Mouse (Mus musculus) mouse embryonic stem cell (cell line): Measurements from ENCODE around the gene Sart3.

Source experiments
- in situ Hi-C, 2 experiments: fragments of 300-500 bp; cut with MboI; formaldehyde crosslinking; loops; 1 replicate in 1 of 2; 3 replicates in 1 of 2; pipeline ENCODE4 v1.14.3; 2019 to 2020; ENCODE audit warnings: low sequenced_read_pairs in 2 of 2, low pct_unique_long_range_greater_than_20kb in 1 of 2, mixed read lengths in 1 of 2; ENCODE audit not compliant: unreplicated experiment in 1 of 2

Gene Sart3

DNA sequence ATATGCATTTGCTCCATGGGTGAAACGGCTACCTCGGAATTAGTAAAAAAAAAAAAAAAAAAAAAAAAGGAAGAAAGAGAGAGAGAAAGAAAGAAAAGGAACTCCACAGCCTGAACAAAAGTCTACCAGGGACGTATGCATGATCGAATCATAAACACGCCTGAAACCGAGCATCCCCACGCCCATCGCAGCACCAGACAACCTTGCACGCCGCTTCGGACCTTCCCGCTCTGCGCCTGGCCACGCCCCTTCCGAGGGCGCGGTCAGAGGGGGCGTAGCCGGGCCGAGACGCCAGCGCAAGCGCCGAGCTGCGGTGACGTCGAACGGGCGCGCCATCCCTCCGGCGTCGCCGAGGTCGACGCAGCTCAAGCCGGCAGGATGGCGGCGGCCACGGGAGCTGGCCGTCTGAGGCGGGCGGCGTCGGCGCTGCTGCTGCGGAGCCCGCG, at the start of gene Sart3, which contains the start of gene Iscu:
TSS of gene Sart3 (minus strand) at position 61 of the 446 bp plus-strand sequence.
TSS of gene Iscu (plus strand) at position 299 of the 446 bp plus-strand sequence.
- in situ Hi-C loops: no loop called here

DNA sequence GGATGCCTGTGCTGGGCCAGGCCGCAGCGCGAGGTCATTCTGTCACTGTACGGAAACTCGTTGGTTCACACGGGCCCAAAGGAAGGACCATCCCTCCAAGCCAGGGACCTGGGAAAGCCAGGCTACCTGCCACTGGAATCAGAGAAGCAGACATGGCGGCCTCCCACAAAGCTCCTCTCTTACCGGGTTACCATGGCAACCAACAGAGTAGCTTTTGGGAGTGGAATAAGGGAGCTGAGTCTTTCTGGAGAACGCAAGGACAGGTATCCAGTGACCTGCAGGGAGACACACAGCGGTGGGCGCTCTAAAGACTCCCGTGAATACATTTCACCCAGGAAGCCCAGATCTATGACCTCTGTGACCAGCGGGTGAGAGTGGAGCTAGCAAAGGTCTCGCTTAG, 46.3 kb upstream of the Sart3 start:
- in situ Hi-C loops: loop anchor here in 1 of 2 experiments (10.0 kb wide), 1 partner anchor 84 kb away; the partner anchor contains the start of gene Ficd

DNA sequence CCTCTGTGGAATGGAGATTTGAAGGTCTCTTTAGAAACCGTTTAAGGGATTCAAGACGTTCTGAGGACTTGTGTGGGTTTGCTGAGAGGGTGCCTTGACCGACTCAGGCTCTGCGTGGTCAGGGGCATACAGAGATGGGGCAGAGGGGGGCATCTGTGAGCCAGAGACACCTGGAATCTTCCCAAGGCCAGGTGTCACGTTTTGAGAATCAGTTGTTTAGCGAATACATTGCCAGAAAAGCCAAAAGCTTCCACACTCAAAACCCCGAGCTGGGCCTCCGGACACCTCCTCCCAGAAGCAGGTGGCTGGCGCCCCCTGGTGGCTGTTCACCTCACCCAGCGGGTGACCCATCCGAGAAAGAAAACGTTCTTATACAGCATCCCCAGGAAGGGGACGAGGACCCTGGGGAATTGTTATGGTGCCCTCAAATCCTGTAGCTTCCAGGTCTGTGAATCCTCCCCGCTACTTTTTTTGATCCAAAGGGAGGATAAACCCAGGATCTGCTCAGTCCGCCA, 43.4 kb upstream of the Sart3 start:
- in situ Hi-C loops: loop anchor here in 1 of 2 experiments (10.0 kb wide), 1 partner anchor 81 kb away; the partner anchor contains the start of gene Ficd

DNA sequence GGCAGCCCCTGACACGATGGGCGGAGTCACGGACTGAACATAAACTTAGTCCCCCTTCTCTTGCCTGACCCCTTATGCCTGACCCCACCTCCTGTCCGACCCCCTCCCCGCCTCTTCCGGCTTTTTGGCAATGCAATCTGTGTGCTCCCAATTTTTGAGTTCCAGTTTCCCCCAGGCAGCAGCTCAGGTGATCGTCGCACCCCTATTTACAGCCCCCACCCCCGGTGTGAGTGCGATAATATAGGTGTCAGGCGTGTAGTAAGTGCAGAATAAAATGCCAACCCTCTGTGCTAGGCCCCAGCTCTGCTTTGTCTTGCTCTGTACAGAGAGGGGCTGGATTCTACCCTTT, 42.7 kb upstream of the Sart3 start:
- in situ Hi-C loops: loop anchor here in 1 of 2 experiments (10.0 kb wide), 1 partner anchor 80 kb away; the partner anchor contains the start of gene Ficd

DNA sequence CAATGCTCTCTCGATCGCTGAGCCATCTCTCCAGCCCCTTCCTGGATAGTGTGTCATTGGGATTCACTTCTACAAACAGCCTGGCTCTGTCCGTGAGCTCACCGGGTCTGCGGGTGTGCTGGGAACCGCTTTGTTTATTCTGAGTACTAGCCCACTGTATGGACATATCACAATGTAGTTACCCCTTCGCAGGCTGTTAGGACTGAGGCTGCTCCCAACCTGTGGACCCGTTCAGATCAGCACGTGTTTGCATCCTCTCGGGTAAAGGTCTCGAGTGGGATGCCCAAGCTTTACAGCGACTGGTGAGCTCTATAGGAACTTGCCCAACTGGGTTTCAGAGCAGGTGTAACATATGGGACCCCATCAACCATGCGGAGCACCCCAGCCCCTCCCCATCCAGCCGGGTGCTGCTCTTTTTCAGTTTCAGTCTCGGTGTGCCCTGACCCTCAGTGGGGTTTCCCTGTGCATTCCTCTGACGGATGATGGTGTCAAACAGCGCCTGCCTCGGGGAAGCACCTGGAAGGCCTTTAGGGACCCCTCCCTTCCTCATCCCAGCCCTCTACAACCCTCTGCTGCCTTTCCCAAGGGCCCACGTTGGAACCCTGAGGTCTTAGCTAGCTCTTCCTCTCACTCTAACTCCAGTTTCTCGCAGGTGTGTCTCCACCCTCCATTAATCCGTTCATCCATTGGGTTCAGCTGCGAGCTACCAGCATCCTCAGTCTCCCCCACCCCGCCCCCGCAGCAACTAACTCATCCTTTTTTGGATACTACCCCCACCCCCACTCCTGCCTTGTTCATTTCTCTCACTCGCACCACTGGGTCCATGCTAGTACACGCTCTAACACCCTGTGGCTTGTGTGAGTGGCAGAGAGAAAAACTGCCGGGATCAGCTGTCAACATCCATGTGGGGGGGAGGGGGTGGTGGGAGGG, 42.1 kb upstream of the Sart3 start:
- in situ Hi-C loops: loop anchor here (5.0 to 10.0 kb wide), 2 partner anchors 37 to 80 kb away; partner anchors contain the start of gene Ficd (in 1 of the 2)

DNA sequence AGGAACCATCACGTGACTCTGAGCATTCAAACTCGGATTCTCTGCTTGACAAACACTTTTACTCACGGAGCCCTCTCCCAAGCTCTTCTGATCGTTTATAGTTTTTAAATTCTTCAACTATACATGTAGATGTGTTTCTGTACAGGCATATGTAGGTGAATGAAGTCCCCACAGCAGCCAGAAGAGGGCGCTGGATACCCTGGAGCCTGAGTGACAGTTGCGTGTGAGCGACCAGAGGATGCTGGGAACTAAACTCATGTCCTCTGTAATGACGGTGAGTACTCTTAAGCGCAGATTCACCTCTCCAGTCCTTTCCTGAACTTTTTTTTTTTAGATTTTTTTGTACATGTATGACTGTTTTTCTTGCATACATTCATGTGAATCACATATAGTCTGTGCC, 41.3 kb upstream of the Sart3 start:
- in situ Hi-C loops: loop anchor here (5.0 to 10.0 kb wide), 2 partner anchors 36 to 79 kb away; partner anchors contain the start of gene Ficd (in 1 of the 2)

DNA sequence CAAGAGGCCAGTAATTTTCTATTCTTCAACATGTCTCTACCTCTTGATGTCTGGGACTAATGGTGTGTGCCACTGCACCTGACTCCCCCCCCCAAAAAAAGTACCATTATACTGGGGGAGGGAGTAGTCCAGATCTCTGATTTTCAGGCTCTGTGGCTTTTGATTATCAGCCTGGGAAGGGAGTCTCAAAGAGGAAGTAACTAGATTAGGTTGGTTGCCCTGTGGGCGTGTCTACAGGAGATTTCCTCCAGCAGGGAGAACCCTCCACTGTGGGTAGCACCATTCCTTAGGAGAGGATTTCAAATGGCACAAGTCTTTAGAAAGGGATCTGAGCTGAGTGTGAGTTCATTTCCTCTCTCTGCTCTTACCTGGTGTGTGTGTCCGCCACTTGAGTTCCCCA, 40.3 kb upstream of the Sart3 start:
- in situ Hi-C loops: loop anchor here (5.0 to 10.0 kb wide), 2 partner anchors 35 to 78 kb away; partner anchors contain the start of gene Ficd (in 1 of the 2)

DNA sequence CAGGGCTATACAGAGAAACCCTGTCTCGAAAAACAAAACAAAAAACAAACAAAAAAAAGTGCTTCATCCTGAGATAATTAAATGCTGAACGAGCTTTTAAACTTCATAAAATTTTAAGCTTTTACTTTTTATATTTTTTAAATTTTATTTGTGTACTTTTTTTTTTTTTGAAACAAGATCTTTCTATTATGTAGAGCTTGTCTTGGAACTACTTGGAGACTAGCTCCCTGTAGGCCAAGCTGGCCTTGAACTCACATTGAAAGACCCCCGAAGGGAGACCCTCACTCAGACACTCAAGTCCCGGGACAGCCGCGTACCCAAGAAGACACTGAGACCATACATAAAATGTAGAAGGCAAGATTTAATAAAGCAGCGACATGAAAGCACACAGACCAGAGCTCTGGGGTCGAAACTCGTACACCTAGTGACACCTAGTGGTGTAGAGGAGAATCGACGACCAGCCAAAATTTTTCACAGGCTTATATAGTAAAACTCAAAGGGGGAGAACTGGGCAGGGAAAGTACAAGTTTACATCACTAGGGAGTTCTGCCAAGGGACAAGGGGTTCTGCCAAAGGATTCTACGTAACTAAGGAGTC, 39.6 kb upstream of the Sart3 start:
- in situ Hi-C loops: loop anchor here (5.0 to 10.0 kb wide), 2 partner anchors 35 to 77 kb away; partner anchors contain the start of gene Ficd (in 1 of the 2)

DNA sequence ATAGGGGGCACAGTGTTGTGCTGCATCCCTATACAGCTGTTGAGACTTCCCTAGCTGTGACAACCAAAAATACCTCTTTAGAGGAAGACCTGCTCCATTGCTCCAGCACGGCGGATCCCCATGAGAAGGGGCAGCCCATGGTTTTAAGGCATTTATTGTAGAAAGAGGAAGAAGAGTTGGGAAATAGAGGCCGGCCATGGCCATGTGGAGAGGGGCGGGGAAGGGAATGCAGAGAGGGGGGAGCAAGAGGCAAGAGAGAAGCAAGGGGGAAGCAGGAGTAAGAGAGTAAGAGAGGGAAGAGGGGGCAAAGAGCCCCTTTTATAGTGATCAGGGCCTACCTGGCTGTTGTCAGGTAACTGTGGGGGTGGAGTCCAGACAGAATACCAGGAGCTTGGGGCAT, 37.8 kb upstream of the Sart3 start:
- in situ Hi-C loops: loop anchor here (5.0 to 10.0 kb wide), 2 partner anchors 33 to 75 kb away; partner anchors contain the start of gene Ficd (in 1 of the 2)

DNA sequence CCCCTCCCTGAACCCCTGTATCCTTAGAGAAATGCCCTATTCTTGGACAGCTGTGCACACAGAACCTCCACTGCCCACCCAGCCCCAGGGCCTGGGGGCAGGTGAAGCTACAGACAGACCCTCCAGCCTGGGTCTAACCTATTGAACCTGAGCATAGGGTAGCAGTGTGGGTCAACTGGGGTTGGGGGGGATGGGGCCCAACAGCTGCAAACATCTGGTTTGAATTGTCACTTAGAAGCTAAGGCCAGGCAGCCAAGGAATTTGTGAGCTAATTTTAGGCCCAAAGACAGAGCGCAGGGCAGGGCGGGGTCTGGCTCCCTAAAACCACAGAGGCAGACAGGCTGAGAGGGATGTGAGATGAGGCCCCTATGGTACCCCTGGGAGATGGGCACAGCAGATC, 35.9 kb upstream of the Sart3 start:
- in situ Hi-C loops: no loop called here

DNA sequence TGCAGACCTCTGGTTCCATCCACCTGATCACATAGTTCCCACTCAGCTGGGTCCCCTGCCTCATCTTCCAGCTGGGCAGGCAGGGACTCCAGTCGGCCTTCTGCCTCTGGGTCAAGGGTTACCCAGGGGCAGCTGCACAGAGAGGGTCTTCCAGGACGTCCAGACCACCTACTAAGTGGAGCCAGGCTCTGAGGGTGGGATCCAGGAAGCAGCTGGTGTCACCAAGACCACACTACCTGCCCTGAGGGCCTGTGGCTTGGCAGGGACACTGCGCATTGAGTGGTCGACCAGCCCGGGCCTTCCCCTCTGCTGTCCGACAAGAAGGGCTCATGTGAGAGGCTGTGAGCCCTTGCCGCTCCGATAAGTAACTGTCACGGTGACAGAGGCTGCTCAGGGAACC, 35.4 kb upstream of the Sart3 start:
- in situ Hi-C loops: no loop called here

DNA sequence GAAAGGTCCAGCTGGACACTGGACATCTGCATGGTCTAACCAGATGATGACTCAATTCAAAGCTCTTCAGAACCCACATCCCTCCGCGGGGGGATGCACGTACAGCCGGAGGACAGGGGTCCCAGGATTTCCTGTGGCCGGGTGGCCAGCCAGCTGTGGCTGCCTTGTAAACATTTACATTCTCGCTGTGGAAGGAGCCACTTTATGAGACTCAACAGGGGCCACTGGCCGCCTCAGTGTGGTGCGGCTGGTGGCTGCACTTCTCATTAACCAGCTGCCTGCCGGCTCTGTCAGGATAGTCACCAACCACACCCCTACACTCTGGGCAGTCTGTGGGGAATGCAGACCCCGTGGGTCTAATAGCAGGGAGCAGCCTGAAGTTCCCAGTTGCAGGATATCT, 34.1 kb upstream of the Sart3 start:
- in situ Hi-C loops: no loop called here

DNA sequence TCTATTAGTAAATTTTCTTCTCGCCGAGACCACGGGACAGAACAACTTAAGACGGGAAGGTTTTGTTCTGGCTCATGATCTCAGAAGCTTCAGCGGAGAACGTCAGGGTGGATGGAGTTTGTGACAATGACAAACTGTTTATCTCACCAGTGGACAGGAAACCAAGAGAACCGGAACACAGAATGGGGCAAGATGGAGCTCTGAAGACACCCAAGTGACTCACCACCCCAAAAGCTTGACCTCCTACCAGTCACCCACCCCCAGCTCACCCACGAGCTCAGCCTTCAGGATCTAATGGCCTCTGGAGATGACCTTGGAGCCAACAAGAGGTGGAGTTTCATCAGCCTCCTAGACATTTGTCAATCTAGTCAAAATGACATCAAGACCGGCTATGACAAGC, 33.0 kb upstream of the Sart3 start:
- in situ Hi-C loops: no loop called here

DNA sequence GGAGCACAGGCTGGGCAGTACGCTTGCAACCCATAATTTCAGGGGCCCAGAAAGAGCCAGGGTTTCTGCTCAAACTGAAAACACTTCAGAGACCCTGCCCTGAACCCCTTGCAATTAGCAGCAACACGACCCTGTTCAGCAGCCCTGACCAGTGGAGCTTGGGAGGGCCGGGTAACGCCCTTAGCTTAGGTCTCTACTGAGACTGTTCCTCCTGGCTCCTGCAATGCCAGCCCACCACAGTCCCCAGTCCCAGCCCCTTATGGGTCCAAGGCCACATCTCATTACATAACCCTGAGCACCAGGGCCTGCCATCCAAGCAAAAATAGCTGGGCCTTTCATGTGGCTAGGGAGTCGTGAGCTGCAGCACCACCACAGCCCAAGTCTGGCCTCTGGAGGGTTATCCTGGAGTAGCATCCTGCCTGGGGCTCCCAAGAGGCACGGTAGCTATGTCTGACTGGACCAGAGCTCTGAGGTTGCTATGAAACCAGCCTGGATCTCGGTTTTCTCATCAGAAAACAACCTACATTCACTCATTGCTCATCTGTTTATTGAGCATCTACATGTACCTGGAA, 32.2 kb upstream of the Sart3 start:
- in situ Hi-C loops: no loop called here

DNA sequence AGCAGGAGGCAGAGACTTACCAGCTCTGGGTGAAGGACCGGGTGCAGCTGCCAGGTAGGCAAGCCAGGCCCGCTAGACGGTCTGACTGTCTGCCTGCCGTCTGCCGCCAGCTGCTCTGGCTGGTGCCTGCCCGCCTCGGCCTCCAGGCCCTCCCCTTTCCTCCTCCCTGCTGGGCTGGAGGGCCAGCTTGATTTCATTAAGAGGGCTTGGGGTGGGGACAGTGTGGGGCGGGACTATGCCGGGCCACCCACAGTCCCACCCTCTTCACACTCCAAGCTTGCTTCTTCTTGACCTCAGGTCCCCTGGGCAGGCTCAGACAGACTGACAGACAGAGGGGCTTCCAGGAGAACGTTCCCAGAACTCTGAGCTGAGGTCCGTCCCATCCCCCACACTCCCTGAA, 28.0 kb upstream of the Sart3 start, which contains the start of gene Tmem119:
TSS of gene Tmem119 (minus strand) at position 237 of the 400 bp plus-strand sequence.
- in situ Hi-C loops: no loop called here

DNA sequence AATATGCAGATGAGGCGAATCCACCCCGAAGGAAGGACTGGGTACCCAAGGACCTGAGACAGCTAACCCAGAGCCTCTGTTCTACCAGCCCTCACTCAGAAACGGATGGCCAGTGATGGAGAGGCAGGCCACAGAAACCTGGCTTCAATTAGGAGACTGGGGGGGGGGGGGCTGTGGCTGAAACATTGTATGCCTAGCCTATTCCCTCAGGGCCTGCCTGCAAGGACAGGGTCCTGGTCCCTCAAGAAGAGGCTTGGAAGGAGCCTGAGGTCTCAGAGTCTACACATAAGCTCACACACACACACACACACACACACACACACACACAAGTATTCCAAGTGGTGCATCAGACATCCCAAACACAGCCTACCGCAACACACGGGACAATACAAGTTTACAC, 27.4 kb upstream of the Sart3 start:
- in situ Hi-C loops: no loop called here

DNA sequence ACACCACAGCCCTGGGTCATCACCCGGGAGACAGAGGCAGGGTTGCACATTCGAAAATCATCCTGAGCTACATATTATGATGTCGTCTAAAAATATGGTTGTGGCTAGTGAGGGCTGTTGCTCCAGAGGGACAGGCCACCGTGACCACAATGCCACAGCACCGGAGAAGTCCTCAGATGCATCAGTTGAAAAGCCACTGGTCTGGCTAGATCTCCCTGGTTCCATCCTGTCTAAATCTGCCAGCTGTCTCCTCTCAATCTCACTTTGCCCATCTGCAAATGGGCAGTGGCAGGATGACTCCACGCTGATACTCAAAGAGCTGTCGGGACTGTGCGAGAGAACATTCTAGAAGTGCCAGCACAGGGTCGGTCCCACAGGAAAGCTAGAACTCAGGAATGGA, 26.2 kb upstream of the Sart3 start:
- in situ Hi-C loops: no loop called here

DNA sequence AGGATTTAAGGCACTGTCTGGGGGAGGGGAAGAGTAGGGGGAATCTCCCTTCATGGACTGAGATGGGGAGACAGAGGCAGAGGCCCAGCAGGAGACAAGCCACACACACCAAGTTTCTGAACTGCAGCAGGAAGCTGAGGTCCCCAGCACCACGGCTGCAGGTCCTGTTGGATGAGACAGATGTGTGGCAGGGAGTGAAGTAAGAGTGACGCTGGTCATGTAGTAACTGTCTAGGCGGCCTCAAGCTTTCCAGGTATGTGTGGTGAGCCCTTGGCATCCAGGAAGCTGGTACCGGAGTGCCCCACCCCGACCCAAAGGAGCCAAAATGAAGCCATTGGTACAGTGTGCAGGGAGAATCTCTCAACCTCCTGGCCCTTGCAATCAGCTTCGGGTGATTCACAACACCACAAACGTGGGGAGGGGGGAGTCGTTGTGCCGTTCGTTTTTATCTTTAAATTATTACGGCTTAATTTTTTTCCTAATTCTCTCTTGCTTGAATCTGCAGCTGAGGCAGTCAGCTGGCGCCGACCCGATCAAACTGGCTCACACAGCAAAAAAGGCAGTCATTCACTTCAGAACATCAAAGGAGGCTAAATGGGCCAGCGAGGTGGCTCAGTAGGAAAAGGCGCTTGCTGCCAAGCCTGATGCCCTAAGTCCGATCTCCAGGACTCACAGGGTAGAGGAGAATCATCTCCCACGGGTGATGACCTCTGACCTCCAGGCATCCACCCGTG, 25.0 kb upstream of the Sart3 start:
- in situ Hi-C loops: no loop called here
